Comparison of ENCODE assay signal across 8 mouse cellular contexts in the genomic region with DNA sequence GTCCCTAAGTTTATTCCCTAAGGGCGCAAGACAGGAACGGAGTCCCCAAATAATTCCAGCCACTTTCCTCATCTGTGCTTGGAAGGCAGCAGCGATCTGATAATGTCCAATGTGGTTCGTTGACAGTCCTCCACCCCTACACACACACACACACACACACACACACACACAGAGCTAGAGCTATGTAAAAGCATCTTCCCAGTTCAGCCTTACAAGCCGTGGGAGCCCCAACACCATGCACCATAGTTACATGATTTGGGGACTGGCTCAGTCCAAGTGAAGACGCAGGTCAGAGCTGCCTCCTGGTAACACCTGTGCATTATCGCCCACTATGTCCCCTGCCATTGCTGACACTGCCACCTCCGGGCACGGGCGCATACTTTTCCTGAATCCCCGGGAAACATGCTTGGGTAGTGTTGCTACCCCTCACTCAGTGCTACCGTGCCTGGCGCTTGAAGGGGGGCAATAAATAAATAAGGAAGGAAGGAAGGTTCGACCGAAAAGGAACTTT. TPM values are rescaled to one million over a fixed set of nuclear protein-coding genes. Genes with fewer than 3 reads are reported as not detected.
DNase-seq lines count a peak whose midpoint lies in the region; ATAC-seq and TF ChIP-seq lines count a peak whose summit lies in the region.

No protein-coding gene starts in this region.

- H3K27me3 ChIP-seq in liver, adult 2 months (ENCODE audit: control insufficient read depth, insufficient read depth, low read length) = no peaks in the 10 kb centered on the region
- H3K27me3 ChIP-seq in embryonic facial prominence, embryonic 15.5 days = no peaks in the 10 kb centered on the region
- no peaks in the 10 kb centered on the region for H3K27me3 ChIP-seq in hindbrain, postnatal 0 days (ENCODE audit: insufficient read depth, low read length)
- peaks cover 6% of the 10 kb centered on the region; the same call in 1 of the 2 replicates for H3K27me3 ChIP-seq in midbrain, postnatal 0 days (ENCODE audit: insufficient read depth, low read length)

- ATAC-seq in embryonic facial prominence, embryonic 15.5 days (ENCODE audit: insufficient number of reproducible peaks, low FRiP score, low TSS enrichment, low read depth) = peak; percentile 3; the same call in 1 of the 2 replicates
- ATAC-seq in hindbrain, postnatal 0 days = peak; percentile 50
- ATAC-seq in midbrain, postnatal 0 days (ENCODE audit: low FRiP score) = peak; percentile 21; the same call in 1 of the 2 replicates

- H3K36me3 ChIP-seq in liver, adult 2 months (ENCODE audit: control insufficient read depth, insufficient read depth, low read length) = peaks cover 13% of the 10 kb centered on the region; the same call in 1 of the 2 replicates
- H3K36me3 ChIP-seq in embryonic facial prominence, embryonic 15.5 days = 0 out of 2 replicates have a peak, but pooled peaks cover 6% of the 10 kb centered on the region
- H3K36me3 ChIP-seq in hindbrain, postnatal 0 days (ENCODE audit: insufficient read depth, low read length) = no peaks in the 10 kb centered on the region; the same call in 1 of the 2 replicates
- no peaks in the 10 kb centered on the region for H3K36me3 ChIP-seq in midbrain, postnatal 0 days (ENCODE audit: insufficient read depth, low read length)

- 0 out of 2 replicates have a peak, but pooled peaks have one; percentile 9 for TF ChIP-seq CTCF in liver, adult 2 months (IDR thresholded peaks at IDR 0.05; ENCODE audit: low read depth, low read length)
- no peak for TF ChIP-seq CTCF in hindbrain, postnatal 0 days (IDR thresholded peaks at IDR 0.05; ENCODE audit: low read depth)
- TF ChIP-seq CTCF in midbrain, postnatal 0 days (IDR thresholded peaks at IDR 0.05) = no peak

- no peak for TF ChIP-seq POLR2A in liver, adult 2 months (IDR thresholded peaks at IDR 0.05; ENCODE audit: extremely low read depth, insufficient read depth, low read length)

- H3K4me2 ChIP-seq in embryonic facial prominence, embryonic 15.5 days (replicated peaks) = peak overlapping the region; percentile 94
- peak overlapping the region; percentile 74 for H3K4me2 ChIP-seq in hindbrain, postnatal 0 days (ENCODE audit: low read depth, low read length)
- H3K4me2 ChIP-seq in midbrain, postnatal 0 days (ENCODE audit: low read depth, low read length, poor library complexity, severe bottlenecking) = peak overlapping the region; percentile 95

- H3K27ac ChIP-seq in liver, adult 2 months (replicated peaks; ENCODE audit: insufficient read depth, low read depth, low read length) = no peak overlapping the region
- peak overlapping the region; percentile 93 for H3K27ac ChIP-seq in embryonic facial prominence, embryonic 15.5 days (replicated peaks)
- H3K27ac ChIP-seq in hindbrain, postnatal 0 days = peak overlapping the region; percentile 86
- H3K27ac ChIP-seq in midbrain, postnatal 0 days (ENCODE audit: low read depth, low read length) = no peak overlapping the region

- H3K4me3 ChIP-seq in liver, adult 2 months (ENCODE audit: insufficient read depth, low read depth, low read length) = peak overlapping the region; percentile 82
- H3K4me3 ChIP-seq in embryonic facial prominence, embryonic 15.5 days (replicated peaks) = peak overlapping the region; percentile 66
- peak overlapping the region; percentile 65 for H3K4me3 ChIP-seq in hindbrain, postnatal 0 days (ENCODE audit: low read length)
- peak overlapping the region; percentile 65 for H3K4me3 ChIP-seq in midbrain, postnatal 0 days (ENCODE audit: low read depth, low read length)

- WGBS in liver, adult 2 months = under 1% methylated on average over 15 of the region's 15 CpGs
- 0% methylated on average over 15 of the region's 15 CpGs for WGBS in embryonic facial prominence, embryonic 15.5 days
- WGBS in hindbrain, postnatal 0 days = under 1% methylated on average over 15 of the region's 15 CpGs
- WGBS in midbrain, postnatal 0 days = under 1% methylated on average over 15 of the region's 15 CpGs

- no peaks in the 10 kb centered on the region for H3K9me3 ChIP-seq in embryonic facial prominence, embryonic 15.5 days (replicated peaks)
- no peaks in the 10 kb centered on the region for H3K9me3 ChIP-seq in hindbrain, postnatal 0 days (ENCODE audit: low read length)
- H3K9me3 ChIP-seq in midbrain, postnatal 0 days (ENCODE audit: low read length) = no peaks in the 10 kb centered on the region

- no peaks in the 10 kb centered on the region for H3K79me2 ChIP-seq in liver, adult 2 months (ENCODE audit: control insufficient read depth, insufficient read depth, low read length)

- H3K9ac ChIP-seq in liver, adult 2 months (ENCODE audit: low read depth, low read length) = peak overlapping the region; percentile 64
- peak overlapping the region; percentile 45 for H3K9ac ChIP-seq in embryonic facial prominence, embryonic 15.5 days
- peak overlapping the region; percentile 76 for H3K9ac ChIP-seq in hindbrain, postnatal 0 days (replicated peaks; ENCODE audit: low read length)
- peak overlapping the region; percentile 34; the same call in 1 of the 2 replicates for H3K9ac ChIP-seq in midbrain, postnatal 0 days (replicated peaks; ENCODE audit: low read length, poor library complexity, severe bottlenecking)

- H3K4me1 ChIP-seq in liver, adult 2 months (ENCODE audit: control insufficient read depth, insufficient read depth, low read length) = peaks cover 19% of the 10 kb centered on the region
- H3K4me1 ChIP-seq in embryonic facial prominence, embryonic 15.5 days = peaks cover 34% of the 10 kb centered on the region
- peaks cover 18% of the 10 kb centered on the region for H3K4me1 ChIP-seq in hindbrain, postnatal 0 days (ENCODE audit: insufficient read depth, low read length)
- no peaks in the 10 kb centered on the region; the same call in 1 of the 2 replicates for H3K4me1 ChIP-seq in midbrain, postnatal 0 days (ENCODE audit: insufficient read depth, low read length)

- no peak for DNase-seq in liver, adult 2 months (ENCODE audit: extremely low read depth, low read depth, low spot score)
- no peak for DNase-seq in liver
- DNase-seq in hindbrain, postnatal 0 days (ENCODE audit: low spot score) = peak; percentile 36
- peak; percentile 11 for DNase-seq in midbrain, postnatal 0 days (ENCODE audit: low spot score)
- DNase-seq in right cerebral cortex, adult 2 months (ENCODE audit: low spot score in 2 of 2) = no peak
- no peak for DNase-seq in kidney, postnatal 25 days
- no peak for DNase-seq in layer of hippocampus, adult 18-20 months (ENCODE audit: low spot score in 2 of 2)

RNA-seq across cellular contexts. Expression of a gene that starts 51.6 kb away (rescaled TPM):
- total RNA-seq in liver, adult 2 months (2014; rRNA removed) = 6.3 and 10.2 TPM in 2 replicates
- polyA plus RNA-seq in liver, adult 2 months (2012; rRNA removed) = 2.3 and 5.1 TPM in 2 replicates
- polyA plus RNA-seq in embryonic facial prominence, embryonic 15.5 days (2015; fragmentation: Nextera tagmentation; extraction: Ambion mirVana) = 13.9 and 16.6 TPM in 2 replicates
- 15.6 and 21.3 TPM in 2 replicates for total RNA-seq in hindbrain, postnatal 0 days (2014; rRNA removed)
- polyA plus RNA-seq in hindbrain, postnatal 0 days (2015; fragmentation: Nextera tagmentation; extraction: Ambion mirVana) = 18.5 and 19.6 TPM in 2 replicates
- total RNA-seq in midbrain, postnatal 0 days (2014; rRNA removed) = 14.7 and 17.8 TPM in 2 replicates
- polyA plus RNA-seq in midbrain, postnatal 0 days (2015; fragmentation: Nextera tagmentation; extraction: Ambion mirVana) = 20.9 and 23.5 TPM in 2 replicates
- total RNA-seq in layer of hippocampus, adult 18-20 months (2021) = 10 to 100 TPM; 40.0 to 41.4 TPM

Comparison
In these comparisons a context has a peak if more than half of its experiments do, and no peak if none do; other contexts are left out.
1. DNase-seq: peak in hindbrain, postnatal 0 days (single experiment) and midbrain, postnatal 0 days (single experiment); none in liver, adult 2 months (single experiment), liver (single experiment), right cerebral cortex, adult 2 months (0 of 2), kidney, postnatal 25 days (0 of 2) and layer of hippocampus, adult 18-20 months (0 of 2).
2. H3K27ac ChIP-seq: peak in embryonic facial prominence, embryonic 15.5 days (single experiment) and hindbrain, postnatal 0 days (single experiment); none in liver, adult 2 months (single experiment) and midbrain, postnatal 0 days (single experiment).
3. Peak in every context shown above with its lines, with median percentiles within 50 percentile points of each other: H3K4me3 ChIP-seq, H3K9ac ChIP-seq, ATAC-seq and H3K4me2 ChIP-seq.